In the genomic region with DNA sequence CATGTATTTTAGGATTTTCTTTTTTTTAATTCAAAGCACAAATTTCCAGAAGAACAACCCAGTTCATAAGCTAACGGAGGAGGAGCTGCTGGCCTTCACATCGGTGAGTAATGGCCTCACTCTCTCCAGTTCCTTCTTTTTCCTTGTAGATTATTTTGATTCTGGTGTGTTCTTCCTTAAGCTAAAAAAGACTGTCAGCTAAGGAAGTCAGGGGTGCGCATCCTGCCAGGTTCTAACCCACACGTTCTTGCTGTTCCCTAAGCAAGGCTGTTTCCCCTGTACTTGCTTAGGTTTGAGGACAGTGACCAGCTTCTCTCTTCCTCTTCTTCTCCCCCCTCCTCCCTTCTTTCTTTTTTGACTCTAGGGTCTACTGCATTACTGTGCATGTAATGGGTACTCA, we compare ENCODE assay signal across 17 mouse cellular contexts.
"Had no signal": no experiment of that assay in that cellular context is flagged by ENCODE, and none has a peak within 500 bp of the region (broad histone marks: within the 10 kb centered on the region; RNA-seq: fewer than 3 reads in every experiment).

No protein-coding gene starts in this region.

- H3K4me1 ChIP-seq: midbrain, embryonic 10.5 days; midbrain, embryonic 12.5 days; neural tube, embryonic 13.5 days; neural tube, embryonic 15.5 days had no signal

- H3K9me3 ChIP-seq: midbrain, embryonic 10.5 days; midbrain, embryonic 12.5 days; neural tube, embryonic 13.5 days; neural tube, embryonic 15.5 days had no signal

- H3K9ac ChIP-seq: lung, embryonic 14.5 days; midbrain, embryonic 12.5 days; neural tube, embryonic 13.5 days; neural tube, embryonic 15.5 days had no signal

- DNase-seq: lung, adult 18-20 months; lung, embryonic 14.5 days; lung, postnatal 10 days; lung, postnatal 4 days; midbrain, embryonic 14.5 days; retina, postnatal 1 day; right cerebral cortex, postnatal 14 days; spleen, adult 18-20 months; thymus, adult 2 months; thymus, postnatal 25 days; thymus, postnatal 4 days had no signal

- H3K4me2 ChIP-seq: lung, embryonic 14.5 days; midbrain, embryonic 12.5 days; neural tube, embryonic 13.5 days; neural tube, embryonic 15.5 days had no signal

- ATAC-seq: midbrain, embryonic 16.5 days had no signal

- H3K4me3 ChIP-seq: midbrain, embryonic 10.5 days; midbrain, embryonic 12.5 days; myocyte; neural tube, embryonic 13.5 days; neural tube, embryonic 15.5 days had no signal

- H3K27me3 ChIP-seq: midbrain, embryonic 12.5 days; neural tube, embryonic 13.5 days; neural tube, embryonic 15.5 days had no signal

- H3K27ac ChIP-seq: midbrain, embryonic 10.5 days; midbrain, embryonic 12.5 days; neural tube, embryonic 13.5 days; neural tube, embryonic 15.5 days had no signal
